Mouse (Mus musculus) hindbrain, embryonic 16.5 days (tissue): ENCODE measurements at regions not wholly inside any gene's neighbourhood (a gene's known extent, or its start where the extent isn't known, plus 50 kb on each side); places are given as distances from the start of the nearest gene placed in this dataset.
"Not testable (repeated sequence)": the region's sequence is repeated elsewhere in the genome, so short reads cannot be mapped to it uniquely, and the experiment has no call there.

Experiments used
- ATAC-seq: fragments of 200-750 bp; cut with Nextera tagmentation; 2 replicates; pipeline ENCODE4 v1.8.0; 2017; ENCODE audit warnings: moderate TSS enrichment, moderate library complexity
- H3K27ac ChIP-seq: fragments of 300-500 bp; sonication (generic); 2 replicates; pipeline ENCODE4 v1.5.1; 2014; ENCODE audit warnings: low read depth, mild to moderate bottlenecking, control low read depth, low read length, moderate library complexity
- H3K27me3 ChIP-seq: fragments of 300-500 bp; sonication (generic); replicated peaks from 2 replicates; pipeline ENCODE4 v1.6.1; 2014; ENCODE audit warnings: low read length; ENCODE audit not compliant: control insufficient read depth, insufficient read depth
- H3K36me3 ChIP-seq: fragments of 300-500 bp; sonication (generic); 2 replicates; pipeline ENCODE4 v1.6.1; 2014; ENCODE audit warnings: mild to moderate bottlenecking, low read length, moderate library complexity, mixed read lengths; ENCODE audit not compliant: control insufficient read depth, insufficient read depth
- H3K4me1 ChIP-seq: fragments of 300-500 bp; sonication (generic); 2 replicates; pipeline ENCODE4 v1.6.1; 2014; ENCODE audit warnings: low read depth, low read length; ENCODE audit not compliant: control insufficient read depth, insufficient read depth
- H3K4me2 ChIP-seq: fragments of 300-500 bp; sonication (generic); 2 replicates; pipeline ENCODE4 v1.6.1; 2014; ENCODE audit warnings: mild to moderate bottlenecking, low read length, control low read depth, moderate library complexity
- H3K4me3 ChIP-seq: fragments of 300-500 bp; sonication (generic); 2 replicates; pipeline ENCODE4 v1.5.1; 2014; ENCODE audit warnings: mild to moderate bottlenecking, low read length, control low read depth, moderate library complexity
- H3K9ac ChIP-seq: fragments of 300-500 bp; sonication (generic); 2 replicates; pipeline ENCODE4 v1.6.1; 2014; ENCODE audit warnings: low read depth, mild to moderate bottlenecking, control low read depth, low read length, moderate library complexity
- H3K9me3 ChIP-seq: fragments of 300-500 bp; sonication (generic); 2 replicates; pipeline ENCODE4 v1.6.1; 2014; ENCODE audit warnings: mild to moderate bottlenecking, low read length, moderate library complexity; ENCODE audit not compliant: control insufficient read depth
- WGBS: fragments of 180-500 bp; shearing (Covaris S2); extraction: QIAGEN DNeasy Blood & Tissue Kit; methylation state at CpG from one replicate; pipeline ENCODE4 v1.1.7; 2014; 5-methylcytosine and 5-hydroxymethylcytosine counted together

DNA sequence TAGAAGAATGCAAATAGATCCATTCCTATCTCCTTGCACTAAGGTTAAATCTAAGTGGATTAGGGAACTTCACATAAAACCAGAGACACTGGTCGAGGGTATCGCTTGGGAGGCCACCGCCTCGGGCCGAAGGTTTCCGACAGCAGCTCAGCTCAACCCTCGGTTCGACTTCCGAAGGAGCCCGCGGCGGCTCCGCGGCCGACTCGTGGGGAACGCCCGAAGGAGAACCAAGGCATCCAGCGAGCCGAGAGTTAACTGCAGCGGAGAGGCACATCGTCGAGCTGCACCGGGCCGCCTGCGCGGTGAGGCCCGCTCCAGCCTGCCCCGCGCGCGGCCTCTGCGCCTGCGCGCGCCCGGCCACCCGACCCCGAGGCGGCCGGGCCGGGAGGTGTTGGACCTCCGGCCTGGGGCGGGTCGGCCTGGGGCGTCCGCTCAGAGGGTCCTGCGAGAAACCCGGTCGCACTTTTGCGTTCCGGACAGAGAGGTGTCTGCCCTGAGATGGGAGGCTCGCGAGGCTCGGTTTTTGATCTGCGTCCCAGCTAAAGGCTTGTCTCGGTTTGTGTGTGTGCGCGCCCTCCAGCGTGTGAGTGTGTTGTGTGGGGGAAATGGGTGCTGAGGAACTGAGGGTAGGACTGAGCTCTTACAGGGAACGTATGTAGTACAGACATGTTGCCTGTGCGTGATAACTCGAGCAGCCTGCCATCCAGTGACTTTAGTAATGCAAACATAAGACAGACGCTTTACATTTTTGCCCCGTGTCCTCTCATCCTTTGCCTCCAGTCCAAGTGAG, 50.9 kb upstream of the Vmn2r9 start:
- H3K9me3 ChIP-seq, H3K36me3 ChIP-seq, H3K27ac ChIP-seq, H3K4me1 ChIP-seq, H3K27me3 ChIP-seq: not testable (repeated sequence)
- H3K4me3 ChIP-seq = peak overlapping the region; percentile 32
- peak overlapping the region; percentile 49 for H3K4me2 ChIP-seq
- H3K9ac ChIP-seq = peak overlapping the region; percentile 48
- WGBS = 8% methylated on average over 8 of the region's 65 CpGs
- ATAC-seq = peak; percentile 100
